Mouse (Mus musculus): ENCODE measurements around the gene Rbpj. TPM values are rescaled to one million over a fixed set of nuclear protein-coding genes. Genes with fewer than 3 reads are reported as not detected.
A peak's percentile ranks its signal among the peaks of the same experiment; 100 is the strongest.

Gene Rbpj
- polyA plus RNA-seq, 1 experiment: 6.0 TPM

DNA sequence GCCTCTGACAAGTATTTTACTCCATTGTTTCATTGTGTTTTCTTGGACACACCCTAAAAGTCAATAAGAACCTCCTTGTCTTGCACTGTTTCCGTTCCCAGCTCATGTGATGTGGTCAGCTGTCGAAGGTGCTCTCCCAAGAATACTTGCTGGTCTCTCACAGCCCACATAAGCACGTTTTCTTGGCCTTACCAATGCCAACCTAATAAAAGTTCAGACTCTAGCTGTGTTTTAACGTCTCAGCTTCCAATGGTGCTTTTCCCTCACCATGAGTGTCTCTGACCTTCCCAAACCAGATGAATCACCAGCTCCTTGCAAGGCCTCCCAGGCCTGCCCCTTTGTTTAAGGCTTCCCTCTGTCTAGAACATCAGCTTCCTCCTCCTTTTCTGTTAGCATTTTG, 28.2 kb upstream of the Rbpj start:
- Histone ChIP-seq H3K4me3 (ENCODE audit: control insufficient read depth, low read depth, low read length) (no peak overlapping the region), H3K27me3 (ENCODE audit: control insufficient read depth, insufficient read depth, low read length) (no peaks in the 10 kb centered on the region), H3K4me1 (ENCODE audit: control insufficient read depth, insufficient read depth, low read length) (no peaks in the 10 kb centered on the region), H3K27ac (ENCODE audit: control insufficient read depth, insufficient read depth, low read depth, low read length) (no peak overlapping the region), H3K36me3 (ENCODE audit: control insufficient read depth, insufficient read depth, low read length) (no peaks in the 10 kb centered on the region)
- TF ChIP-seq POLR2A (IDR thresholded peaks at IDR 0.05; ENCODE audit: control insufficient read depth, low read depth, low read length): no peak
- no peak for TF ChIP-seq CTCF (IDR thresholded peaks at IDR 0.05; ENCODE audit: control insufficient read depth, insufficient read depth, insufficient replicate concordance, low read depth, low read length)

- no peaks in the 10 kb centered on the region for H3K27me3 ChIP-seq (ENCODE audit: control insufficient read depth, insufficient read depth, low read length)
- H3K4me1 ChIP-seq (ENCODE audit: control insufficient read depth, insufficient read depth, low read length): no peaks in the 10 kb centered on the region
- H3K27ac ChIP-seq (ENCODE audit: control insufficient read depth, insufficient read depth, low read depth, low read length): no peak overlapping the region
- H3K4me3 ChIP-seq (ENCODE audit: control insufficient read depth, low read depth, low read length): no peak overlapping the region
- no peaks in the 10 kb centered on the region for H3K36me3 ChIP-seq (ENCODE audit: control insufficient read depth, insufficient read depth, low read length)
- TF ChIP-seq POLR2A (IDR thresholded peaks at IDR 0.05; ENCODE audit: control insufficient read depth, low read depth, low read length) (no peak), CTCF (IDR thresholded peaks at IDR 0.05; ENCODE audit: control insufficient read depth, insufficient read depth, insufficient replicate concordance, low read depth, low read length) (no peak)
These were observed 27.7 kb upstream of the Rbpj start for GRCm38 (mm10) chr5:53438268-53438667.

- no peaks in the 10 kb centered on the region for H3K4me1 ChIP-seq (ENCODE audit: control insufficient read depth, insufficient read depth, low read length)
- TF ChIP-seq POLR2A (IDR thresholded peaks at IDR 0.05; ENCODE audit: control insufficient read depth, low read depth, low read length) (no peak), CTCF (IDR thresholded peaks at IDR 0.05; ENCODE audit: control insufficient read depth, insufficient read depth, insufficient replicate concordance, low read depth, low read length) (no peak)
These were observed 26.3 kb upstream of the Rbpj start for GRCm38 (mm10) chr5:53439655-53440054.

DNA sequence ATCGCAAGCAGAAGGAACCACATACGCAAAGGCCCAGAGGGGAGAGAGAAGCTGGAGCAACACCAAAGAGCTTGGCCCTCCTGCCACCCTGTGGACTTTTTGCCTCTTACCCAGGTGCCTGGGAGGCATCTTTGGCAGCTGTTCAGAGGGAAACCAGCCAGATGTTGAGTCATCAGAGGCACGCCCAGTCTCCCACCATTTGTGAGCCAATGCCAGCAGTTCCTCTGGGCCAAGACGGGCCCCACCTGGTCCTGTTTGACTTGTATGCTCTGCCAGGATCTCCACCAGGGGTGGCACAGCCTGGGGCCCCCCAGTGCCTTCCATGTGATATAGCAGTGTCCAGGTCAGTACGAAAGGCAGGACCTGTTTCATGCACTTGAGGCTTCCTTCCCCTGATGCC, 21.9 kb upstream of the Rbpj start:
- TF ChIP-seq POLR2A (IDR thresholded peaks at IDR 0.05; ENCODE audit: control insufficient read depth, low read depth, low read length) (no peak), CTCF (IDR thresholded peaks at IDR 0.05; ENCODE audit: control insufficient read depth, insufficient read depth, insufficient replicate concordance, low read depth, low read length) (no peak)
- no peaks in the 10 kb centered on the region for H3K36me3 ChIP-seq (ENCODE audit: control insufficient read depth, insufficient read depth, low read length)
- H3K27me3 ChIP-seq (ENCODE audit: control insufficient read depth, insufficient read depth, low read length): no peaks in the 10 kb centered on the region
- no peaks in the 10 kb centered on the region for H3K4me1 ChIP-seq (ENCODE audit: control insufficient read depth, insufficient read depth, low read length)
- no peak overlapping the region for H3K4me3 ChIP-seq (ENCODE audit: control insufficient read depth, low read depth, low read length)
- H3K27ac ChIP-seq (ENCODE audit: control insufficient read depth, insufficient read depth, low read depth, low read length): no peak overlapping the region

More at GRCm38 (mm10) chr5:53439655-53440054, 26.3 kb upstream of the Rbpj start:
- H3K36me3 ChIP-seq (ENCODE audit: control insufficient read depth, insufficient read depth, low read length): no peaks in the 10 kb centered on the region
- no peak overlapping the region for H3K27ac ChIP-seq (ENCODE audit: control insufficient read depth, insufficient read depth, low read depth, low read length)
- H3K4me3 ChIP-seq (ENCODE audit: control insufficient read depth, low read depth, low read length): no peak overlapping the region
- no peaks in the 10 kb centered on the region for H3K27me3 ChIP-seq (ENCODE audit: control insufficient read depth, insufficient read depth, low read length)

DNA sequence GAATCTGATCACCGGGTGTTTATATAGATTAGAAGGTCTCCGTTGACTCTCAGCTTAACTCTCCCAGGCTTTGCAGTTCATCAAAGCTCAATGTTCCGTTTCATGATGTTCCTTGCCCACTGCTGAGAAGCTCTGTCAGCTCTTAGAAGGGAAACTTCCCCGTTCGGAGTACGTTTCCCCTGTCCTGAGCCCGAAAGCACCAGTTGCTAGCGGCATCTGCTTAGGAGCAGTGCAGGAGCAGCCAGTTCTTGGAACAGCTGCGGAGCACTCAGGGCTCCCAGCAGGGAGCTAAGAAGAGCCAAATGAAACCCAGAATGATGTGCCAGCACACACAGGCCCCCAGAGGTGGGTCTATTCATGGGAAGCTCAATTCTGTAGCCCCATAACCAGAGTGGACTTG, 15.0 kb upstream of the Rbpj start:
- Histone ChIP-seq H3K27me3 (ENCODE audit: control insufficient read depth, insufficient read depth, low read length) (no peaks in the 10 kb centered on the region), H3K4me3 (ENCODE audit: control insufficient read depth, low read depth, low read length) (no peak overlapping the region), H3K36me3 (ENCODE audit: control insufficient read depth, insufficient read depth, low read length) (no peaks in the 10 kb centered on the region), H3K27ac (ENCODE audit: control insufficient read depth, insufficient read depth, low read depth, low read length) (peak overlapping the region; percentile 57), H3K4me1 (ENCODE audit: control insufficient read depth, insufficient read depth, low read length) (no peaks in the 10 kb centered on the region; the same call in 1 of the 2 replicates)
- no peak for TF ChIP-seq CTCF (IDR thresholded peaks at IDR 0.05; ENCODE audit: control insufficient read depth, insufficient read depth, insufficient replicate concordance, low read depth, low read length)
- TF ChIP-seq POLR2A (IDR thresholded peaks at IDR 0.05; ENCODE audit: control insufficient read depth, low read depth, low read length): no peak

DNA sequence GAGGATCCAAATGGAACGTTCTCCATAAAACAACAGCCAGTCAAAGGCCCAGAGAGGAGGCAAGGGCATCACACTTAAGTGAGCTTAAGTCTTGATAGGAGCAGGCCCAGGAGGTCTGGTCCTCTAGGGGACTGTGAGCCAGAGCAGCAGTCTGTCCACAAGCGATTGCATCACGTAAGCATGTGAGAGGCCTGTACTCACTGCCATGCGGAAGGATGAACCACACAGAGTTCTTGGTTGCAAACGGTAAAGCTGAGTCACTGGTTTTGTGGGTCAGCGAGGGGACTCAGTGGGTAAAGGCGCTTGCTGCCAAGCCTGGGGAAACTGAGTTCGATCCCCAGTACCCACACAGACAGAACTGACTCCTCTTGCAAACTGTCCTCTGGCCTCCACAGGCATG, 14.1 kb upstream of the Rbpj start:
- TF ChIP-seq POLR2A (IDR thresholded peaks at IDR 0.05; ENCODE audit: control insufficient read depth, low read depth, low read length): no peak
- no peak for TF ChIP-seq CTCF (IDR thresholded peaks at IDR 0.05; ENCODE audit: control insufficient read depth, insufficient read depth, insufficient replicate concordance, low read depth, low read length)
- Histone ChIP-seq H3K27ac (ENCODE audit: control insufficient read depth, insufficient read depth, low read depth, low read length) (no peak overlapping the region), H3K4me1 (ENCODE audit: control insufficient read depth, insufficient read depth, low read length) (no peaks in the 10 kb centered on the region; the same call in 1 of the 2 replicates), H3K4me3 (ENCODE audit: control insufficient read depth, low read depth, low read length) (no peak overlapping the region), H3K36me3 (ENCODE audit: control insufficient read depth, insufficient read depth, low read length) (no peaks in the 10 kb centered on the region), H3K27me3 (ENCODE audit: control insufficient read depth, insufficient read depth, low read length) (no peaks in the 10 kb centered on the region)

- no peaks in the 10 kb centered on the region for H3K27me3 ChIP-seq (ENCODE audit: control insufficient read depth, insufficient read depth, low read length)
- no peak overlapping the region for H3K27ac ChIP-seq (ENCODE audit: control insufficient read depth, insufficient read depth, low read depth, low read length)
- H3K4me3 ChIP-seq (ENCODE audit: control insufficient read depth, low read depth, low read length): no peak overlapping the region
- no peaks in the 10 kb centered on the region for H3K36me3 ChIP-seq (ENCODE audit: control insufficient read depth, insufficient read depth, low read length)
- TF ChIP-seq POLR2A (IDR thresholded peaks at IDR 0.05; ENCODE audit: control insufficient read depth, low read depth, low read length) (no peak), CTCF (IDR thresholded peaks at IDR 0.05; ENCODE audit: control insufficient read depth, insufficient read depth, insufficient replicate concordance, low read depth, low read length) (no peak)
- no peaks in the 10 kb centered on the region; the same call in 1 of the 2 replicates for H3K4me1 ChIP-seq (ENCODE audit: control insufficient read depth, insufficient read depth, low read length)
These were observed 13.0 kb upstream of the Rbpj start for GRCm38 (mm10) chr5:53452920-53453319.

DNA sequence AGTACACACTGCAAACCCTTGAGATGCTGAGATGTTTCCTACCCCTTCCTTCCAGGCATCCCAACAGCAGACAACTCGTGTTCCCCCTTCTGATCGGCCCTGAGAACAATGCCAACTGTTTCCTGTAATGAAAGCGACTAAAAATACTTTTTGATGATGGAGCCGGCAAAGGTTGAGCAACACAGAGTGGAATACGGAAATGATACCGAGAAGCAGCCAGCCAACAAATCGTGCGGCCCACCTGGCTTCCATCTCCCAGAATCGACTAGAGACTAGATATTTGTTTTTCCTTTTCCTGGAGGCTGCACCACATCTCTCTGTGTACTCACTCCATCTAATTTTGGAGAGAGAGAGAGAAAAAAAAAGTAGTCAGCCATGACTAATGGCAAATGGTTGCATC, 11.2 kb upstream of the Rbpj start:
- no peak overlapping the region for H3K4me3 ChIP-seq (ENCODE audit: control insufficient read depth, low read depth, low read length)
- no peaks in the 10 kb centered on the region for H3K36me3 ChIP-seq (ENCODE audit: control insufficient read depth, insufficient read depth, low read length)
- no peak overlapping the region for H3K27ac ChIP-seq (ENCODE audit: control insufficient read depth, insufficient read depth, low read depth, low read length)
- no peak for TF ChIP-seq POLR2A (IDR thresholded peaks at IDR 0.05; ENCODE audit: control insufficient read depth, low read depth, low read length)
- TF ChIP-seq CTCF (IDR thresholded peaks at IDR 0.05; ENCODE audit: control insufficient read depth, insufficient read depth, insufficient replicate concordance, low read depth, low read length): no peak
- H3K4me1 ChIP-seq (ENCODE audit: control insufficient read depth, insufficient read depth, low read length): no peaks in the 10 kb centered on the region; the same call in 1 of the 2 replicates
- H3K27me3 ChIP-seq (ENCODE audit: control insufficient read depth, insufficient read depth, low read length): no peaks in the 10 kb centered on the region
